Mouse (Mus musculus) retina, postnatal 7 days (tissue): ENCODE measurements around the gene Etv3.
"Not testable (repeated sequence)": the region's sequence is repeated elsewhere in the genome, so short reads cannot be mapped to it uniquely, and the experiment has no call there.

ENCODE experiments used
- DNase-seq: peaks from one replicate; pipeline ENCODE4 v3.0.0-alpha.2; 2012; ENCODE audit warnings: low read depth, low spot score

Etv3 gene

DNA sequence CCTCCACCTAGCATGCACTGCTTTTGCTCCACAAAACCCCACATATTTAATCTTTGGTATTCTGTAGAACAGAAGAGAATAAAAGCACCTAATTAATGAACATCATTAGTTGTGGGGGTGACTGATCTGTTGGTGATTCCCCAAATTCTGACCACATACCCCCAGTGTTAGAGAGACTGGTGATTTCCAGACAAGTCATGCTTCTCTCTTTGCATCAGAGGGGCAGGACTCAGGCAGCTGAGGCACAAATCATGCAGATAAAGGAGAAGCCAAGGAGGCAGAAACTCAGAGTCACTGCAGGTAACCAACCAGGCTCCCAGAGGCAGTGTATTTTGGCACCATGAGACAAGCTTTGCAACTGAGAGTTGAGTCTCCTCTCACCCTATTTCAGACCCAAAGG lies 6.8 kb upstream of the Etv3 start:
- no peak for DNase-seq

DNA sequence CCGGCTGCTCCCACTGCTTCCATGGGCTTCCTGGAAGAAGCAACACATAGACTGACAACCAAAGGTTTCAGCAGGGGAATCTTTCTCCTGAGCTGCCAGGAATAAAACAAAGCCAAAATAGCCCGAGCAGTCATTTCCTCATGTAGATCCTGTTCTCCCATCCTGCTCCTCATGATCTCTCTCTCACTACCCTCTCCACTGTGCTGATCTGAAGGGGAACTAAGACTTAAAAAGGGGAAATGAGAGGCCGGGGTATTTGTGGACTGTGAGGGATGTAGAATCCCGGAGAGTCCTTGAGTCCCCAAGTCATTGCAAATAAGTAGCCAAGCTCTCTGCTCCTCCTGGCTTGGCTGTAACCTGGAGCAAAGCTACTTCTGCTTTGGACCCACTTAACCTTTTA lies 4.1 kb upstream of the Etv3 start:
- DNase-seq, result no peak

DNA sequence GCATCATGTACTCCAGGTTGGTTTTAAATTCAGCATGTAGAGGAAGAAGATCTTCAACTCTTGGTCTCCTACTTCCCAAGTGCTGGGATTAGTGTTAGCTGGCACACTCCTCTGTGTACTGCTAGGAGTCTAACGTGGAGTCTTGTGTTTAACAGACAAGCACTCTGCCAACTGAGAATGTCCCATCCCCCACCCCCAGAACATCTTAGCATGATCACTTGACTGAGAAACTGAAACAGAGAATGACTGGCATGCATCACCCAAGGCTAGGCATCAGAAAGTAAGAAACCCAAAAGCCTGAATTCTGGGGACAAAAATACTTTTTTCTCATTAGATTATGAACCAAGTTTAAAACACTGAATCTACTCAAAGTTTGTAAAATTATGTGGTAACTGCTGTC lies 3.4 kb upstream of the Etv3 start:
- no peak for DNase-seq

GRCm38 (mm10) chr3:87523701-87524100 lies 1.5 kb upstream of the Etv3 start:
- no peak for DNase-seq

- no peak for DNase-seq
Observed at GRCm38 (mm10) chr3:87525837-87526570, 797 bp downstream of the Etv3 start.

- no peak for DNase-seq
Observed at GRCm38 (mm10) chr3:87527139-87527538, 1.9 kb downstream of the Etv3 start.

GRCm38 (mm10) chr3:87528021-87528420 lies 2.8 kb downstream of the Etv3 start:
- no peak for DNase-seq

DNA sequence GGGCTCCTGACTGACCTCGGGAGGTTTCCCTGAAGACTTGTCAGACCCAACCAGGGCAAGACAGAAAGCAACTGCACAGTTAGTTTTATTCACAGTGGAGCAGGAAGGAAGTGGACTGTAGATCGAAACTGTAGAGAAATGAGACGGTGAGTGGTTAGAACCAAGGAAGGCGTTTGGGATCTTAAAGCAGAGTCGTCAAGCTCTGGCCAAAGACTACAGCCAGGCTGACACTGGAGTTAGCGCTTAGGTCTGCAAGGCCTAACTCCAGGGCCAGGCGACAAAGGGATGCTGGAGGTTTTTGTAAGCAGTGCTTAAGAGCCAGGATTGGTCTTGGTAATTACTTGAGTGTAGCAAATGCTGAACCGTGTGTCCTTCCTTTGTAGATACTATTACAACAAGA lies 3.6 kb downstream of the Etv3 start:
- DNase-seq, result no peak

DNA sequence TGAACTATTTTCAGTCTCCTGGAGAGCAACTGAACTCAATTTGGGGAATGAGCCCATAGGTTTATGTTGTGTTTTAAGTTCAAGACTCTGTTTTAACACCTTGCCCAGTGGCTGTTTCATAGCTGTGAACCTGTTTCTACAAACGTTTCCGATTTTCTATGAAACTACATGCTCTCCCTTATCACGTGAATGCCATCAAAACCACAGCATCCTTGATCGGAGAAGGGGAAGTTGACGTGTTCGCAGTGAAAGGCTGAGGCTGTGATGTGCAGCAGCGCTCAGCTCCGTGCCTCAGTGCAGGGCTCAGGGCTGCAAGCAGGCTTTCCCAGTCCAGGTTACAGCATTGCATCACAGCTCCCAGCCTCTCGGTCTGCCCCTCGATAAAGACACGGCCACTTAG lies 4.4 kb downstream of the Etv3 start:
- no peak for DNase-seq

- no peak for DNase-seq
Observed at GRCm38 (mm10) chr3:87530234-87530633, 5.0 kb downstream of the Etv3 start.

DNA sequence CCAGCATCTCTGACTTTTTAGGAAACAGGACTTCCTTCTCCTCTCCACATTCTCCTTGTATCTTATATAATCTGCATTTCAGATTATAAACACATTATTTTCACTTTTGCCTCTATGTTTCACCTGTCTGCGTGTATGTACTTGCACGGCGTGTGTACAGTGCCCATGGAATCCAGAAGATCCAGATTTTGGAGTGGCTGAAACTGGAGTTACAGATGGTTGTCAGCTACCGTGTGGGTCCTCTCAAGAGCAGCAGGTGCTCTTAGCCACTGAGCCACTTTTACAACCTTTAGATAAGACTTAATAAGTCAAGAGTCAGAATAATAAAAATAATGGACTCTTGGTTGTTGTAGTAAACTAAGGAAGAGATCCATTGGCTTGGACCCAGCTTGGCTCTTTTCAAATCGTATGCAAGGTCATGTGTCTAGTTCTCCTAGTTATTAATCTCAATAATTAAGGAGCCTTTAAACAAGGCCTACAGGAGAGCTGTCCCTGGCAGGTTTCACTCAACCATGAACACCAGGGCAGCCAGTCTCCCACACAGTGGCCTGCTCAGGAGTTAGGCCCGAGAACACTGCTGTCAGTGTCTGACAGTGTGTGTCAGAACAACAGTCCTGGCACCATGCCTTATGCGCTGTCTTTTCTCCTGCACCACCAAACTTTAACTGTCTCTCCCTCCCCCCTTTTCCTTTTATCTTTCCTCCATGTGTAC lies 8.6 kb downstream of the Etv3 start:
- DNase-seq, result no peak

- DNase-seq, result no peak
Observed at GRCm38 (mm10) chr3:87538034-87538433, 12.8 kb downstream of the Etv3 start.

GRCm38 (mm10) chr3:87540028-87540675 lies 14.9 kb downstream of the Etv3 start:
- DNase-seq, result no peak

GRCm38 (mm10) chr3:87540714-87541113 lies 15.5 kb downstream of the Etv3 start:
- no peak for DNase-seq

DNA sequence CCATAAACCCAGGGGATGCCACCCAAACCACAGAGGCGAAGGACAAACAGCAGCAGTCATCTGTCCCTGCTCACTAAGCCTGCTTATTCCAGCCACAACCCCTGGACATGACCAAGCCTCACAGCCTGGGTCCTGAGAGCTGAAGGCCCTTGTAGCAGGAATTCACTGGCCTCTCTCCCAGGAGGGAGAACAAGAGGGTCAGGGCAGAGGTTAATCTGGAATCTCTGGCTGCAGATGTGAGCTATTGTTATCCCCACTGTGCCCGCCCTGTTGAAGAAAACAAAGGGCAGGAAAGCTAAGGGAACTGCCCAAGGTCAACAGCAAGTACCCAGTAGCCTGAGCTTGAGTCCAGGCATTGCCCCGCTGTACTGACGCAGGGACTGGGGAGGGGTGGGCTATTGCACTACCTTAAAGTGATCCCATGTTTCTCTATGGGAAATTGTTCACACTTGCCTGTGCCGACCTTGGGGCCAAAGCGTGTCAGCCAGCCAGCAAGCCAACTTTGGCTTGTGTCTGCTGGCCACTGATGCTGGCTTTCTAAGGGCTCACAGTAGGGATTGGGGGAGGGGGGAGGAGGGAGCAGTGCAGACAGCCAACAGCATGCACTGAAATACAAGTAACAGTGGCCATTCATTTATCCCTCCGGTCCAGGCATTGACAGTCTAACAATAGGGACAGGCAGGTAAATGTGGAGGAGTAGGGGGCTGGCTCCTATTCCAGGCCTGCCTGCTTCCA lies 17.4 kb downstream of the Etv3 start:
- DNase-seq, result no peak

- DNase-seq, result no peak
Observed at GRCm38 (mm10) chr3:87545554-87545953, 20.3 kb downstream of the Etv3 start.

GRCm38 (mm10) chr3:87546291-87546721 lies 21.1 kb downstream of the Etv3 start:
- DNase-seq, result no peak

- DNase-seq, result no peak
Observed at GRCm38 (mm10) chr3:87549908-87550307, 24.7 kb downstream of the Etv3 start.

DNA sequence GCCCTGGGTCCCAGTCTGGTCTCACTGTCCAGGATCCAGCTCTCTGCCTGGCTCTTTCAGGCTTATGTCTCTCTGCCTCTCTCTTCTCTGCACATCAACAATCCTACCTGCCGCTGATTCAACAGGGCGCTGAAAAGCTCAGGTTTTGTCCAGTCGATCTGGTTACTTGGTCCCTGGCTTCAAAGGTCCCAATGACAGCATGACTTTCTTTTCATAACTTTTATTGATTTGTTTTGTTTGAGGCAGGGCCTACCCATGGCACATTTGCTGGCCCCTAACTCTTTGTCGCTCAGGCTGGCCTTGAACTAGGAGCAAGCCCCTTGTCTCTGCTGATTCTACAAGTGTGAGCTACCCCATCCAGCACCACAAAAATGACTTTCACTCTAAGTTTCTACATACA lies 27.1 kb downstream of the Etv3 start:
- no peak for DNase-seq

- no peak for DNase-seq
Observed at GRCm38 (mm10) chr3:87553196-87553935, 28.2 kb downstream of the Etv3 start.

GRCm38 (mm10) chr3:87554859-87555258 lies 29.7 kb downstream of the Etv3 start:
- not testable (repeated sequence) for DNase-seq
